Mouse (Mus musculus) left cerebral cortex, postnatal 25 days (tissue): Measurements from ENCODE around the gene Ntpcr. TPM values are rescaled to one million over a fixed set of nuclear protein-coding genes. Genes with fewer than 3 reads are reported as not detected.

ENCODE experiments used
- DNase-seq, 2 experiments: peaks; one replicate each; pipeline ENCODE4 v3.0.0; 2022; ENCODE audit warnings: low spot score in 2 of 2, mixed read lengths in 1 of 2
- intact Hi-C: fragments of 180-260 bp; cut with DNase I; formaldehyde crosslinking; loops from one replicate; pipeline ENCODE4 v1.15.1; 2025
- total RNA-seq, 2 experiments: library from RNA; stranded (reverse); gene quantifications; 2 replicates each; pipeline ENCODE4 v1.2.3; 2021

Gene Ntpcr
- total RNA-seq: 10 to 100 TPM; 23.8 to 25.2 TPM

GRCm38 (mm10) chr8:125729746-125730145 is at the start of gene Ntpcr:
Gene Ntpcr, plus strand, starts transcription at chr8:125729963.
- intact Hi-C loops: loop anchor here (5.0 kb wide), 1 partner anchor 157 kb away; no protein-coding TSS in a partner anchor
- no peak for DNase-seq

GRCm38 (mm10) chr8:125680851-125681408 is 48.8 kb upstream of the Ntpcr start:
- intact Hi-C loops: no loop called here
- DNase-seq: no peak

GRCm38 (mm10) chr8:125685216-125685760 is 44.5 kb upstream of the Ntpcr start:
- no peak for DNase-seq
- intact Hi-C loops: no loop called here

DNA sequence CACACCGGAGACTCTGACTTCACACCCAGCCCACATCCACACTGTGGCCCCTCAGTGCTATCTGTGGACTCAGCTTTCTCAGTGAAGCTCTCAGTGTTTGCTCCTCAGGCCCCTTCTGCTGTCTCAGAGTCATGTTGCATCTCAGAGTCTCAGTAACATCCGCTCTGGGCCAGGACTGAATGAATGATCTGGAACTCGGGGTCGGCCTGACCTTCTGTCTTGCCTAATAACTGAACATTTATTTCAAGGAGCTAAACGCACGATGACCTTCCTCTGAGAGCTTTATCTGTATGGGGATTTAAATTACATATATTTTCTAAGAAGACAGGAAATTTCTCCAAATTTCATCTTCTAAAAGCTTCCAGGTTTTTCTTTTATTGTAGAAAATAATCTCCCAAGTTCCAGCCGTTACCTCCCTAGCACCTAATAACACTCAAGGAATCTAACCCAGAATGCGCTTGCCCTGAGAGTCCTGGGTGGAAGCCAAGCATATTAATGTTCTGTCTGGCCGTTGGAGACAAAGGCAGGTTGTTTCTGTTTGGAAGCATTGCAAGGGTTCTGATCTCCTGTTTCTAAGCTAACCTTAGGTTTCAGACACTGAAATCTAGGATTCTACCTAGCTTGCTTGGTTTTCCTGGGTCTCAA is 43.4 kb upstream of the Ntpcr start:
- no peak for DNase-seq
- intact Hi-C loops: no loop called here

GRCm38 (mm10) chr8:125690166-125690915 is 39.4 kb upstream of the Ntpcr start:
- intact Hi-C loops: no loop called here
- DNase-seq: no peak

- no peak for DNase-seq
- intact Hi-C loops: no loop called here
Observed at GRCm38 (mm10) chr8:125690961-125691360, 38.8 kb upstream of the Ntpcr start.

- no peak for DNase-seq
- intact Hi-C loops: no loop called here
Observed at GRCm38 (mm10) chr8:125692447-125692846, 37.3 kb upstream of the Ntpcr start.

GRCm38 (mm10) chr8:125693197-125693596 is 36.6 kb upstream of the Ntpcr start:
- intact Hi-C loops: no loop called here
- no peak for DNase-seq

GRCm38 (mm10) chr8:125695951-125696350 is 33.8 kb upstream of the Ntpcr start:
- intact Hi-C loops: no loop called here
- no peak for DNase-seq

- no peak for DNase-seq
- intact Hi-C loops: no loop called here
Observed at GRCm38 (mm10) chr8:125699391-125700025, 30.3 kb upstream of the Ntpcr start.

- intact Hi-C loops: no loop called here
- no peak for DNase-seq
Observed at GRCm38 (mm10) chr8:125700407-125700806, 29.4 kb upstream of the Ntpcr start.

DNA sequence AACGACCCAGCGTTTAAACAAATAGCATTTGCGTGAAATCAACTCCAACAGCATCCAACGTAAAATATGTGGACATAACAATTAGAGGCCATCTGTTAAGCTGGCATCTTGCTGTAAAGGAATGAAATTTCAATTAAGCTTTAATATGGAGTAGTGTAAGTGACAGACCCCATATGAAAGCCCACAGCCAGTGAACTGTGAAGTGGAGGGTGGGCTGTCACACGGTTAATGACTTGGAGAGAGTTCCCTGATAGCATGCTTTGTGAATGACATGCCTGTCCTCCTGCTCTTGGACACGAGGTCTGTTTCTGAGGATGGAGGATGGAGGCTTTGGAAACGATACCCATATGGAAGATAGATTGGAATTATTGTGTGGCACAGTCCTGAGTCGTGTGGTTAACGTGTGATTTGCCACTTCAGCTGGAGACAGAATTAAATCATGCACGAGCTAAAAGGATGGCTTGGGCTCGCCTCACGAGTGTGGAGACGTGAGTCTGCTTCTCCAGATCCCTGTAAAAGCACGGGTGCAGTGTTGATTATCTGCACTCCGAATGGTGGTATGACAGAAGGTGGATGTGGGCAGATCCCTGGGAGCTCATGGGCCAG is 26.8 kb upstream of the Ntpcr start:
- intact Hi-C loops: no loop called here
- DNase-seq: no peak

DNA sequence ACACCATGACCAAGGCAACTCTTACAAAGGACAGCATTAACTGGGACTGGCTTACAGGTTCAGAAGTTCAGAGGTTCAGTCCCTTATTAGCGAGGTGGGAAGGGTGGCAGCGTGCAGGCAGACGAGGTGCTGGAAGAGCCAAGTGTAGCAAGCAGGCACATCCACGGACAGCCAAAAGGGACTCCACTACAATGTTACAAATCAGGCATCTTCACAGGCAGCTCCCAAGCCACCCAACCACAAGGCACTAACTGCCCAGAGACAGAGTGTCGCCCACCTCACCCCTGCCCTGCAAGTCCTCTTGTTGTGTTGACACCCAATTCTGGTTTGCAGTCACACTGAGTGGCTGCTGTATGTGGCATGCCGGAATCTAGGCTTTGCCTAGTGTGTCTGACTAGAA is 25.3 kb upstream of the Ntpcr start:
- intact Hi-C loops: no loop called here
- DNase-seq: no peak

DNA sequence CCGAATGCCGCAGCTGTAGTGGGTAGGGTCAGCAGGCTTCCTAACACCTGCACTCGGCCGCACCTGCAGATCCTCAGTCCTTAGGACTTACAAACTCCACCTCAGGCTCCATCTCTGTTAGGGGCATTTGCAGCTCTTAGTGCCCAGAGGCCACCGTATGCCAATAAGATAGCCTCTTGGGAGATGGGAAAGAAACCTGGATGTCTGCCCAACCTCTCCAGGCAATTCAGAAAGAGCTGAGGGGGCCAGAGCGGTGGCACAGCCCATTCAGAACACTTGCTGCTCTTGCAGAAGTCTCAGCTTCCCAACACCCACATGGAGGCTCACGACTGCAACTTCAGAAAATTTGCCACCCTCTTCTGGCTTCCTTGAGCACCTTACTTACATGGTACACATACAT is 23.9 kb upstream of the Ntpcr start:
- no peak for DNase-seq
- intact Hi-C loops: no loop called here

GRCm38 (mm10) chr8:125709171-125709570 is 20.6 kb upstream of the Ntpcr start:
- no peak for DNase-seq

DNA sequence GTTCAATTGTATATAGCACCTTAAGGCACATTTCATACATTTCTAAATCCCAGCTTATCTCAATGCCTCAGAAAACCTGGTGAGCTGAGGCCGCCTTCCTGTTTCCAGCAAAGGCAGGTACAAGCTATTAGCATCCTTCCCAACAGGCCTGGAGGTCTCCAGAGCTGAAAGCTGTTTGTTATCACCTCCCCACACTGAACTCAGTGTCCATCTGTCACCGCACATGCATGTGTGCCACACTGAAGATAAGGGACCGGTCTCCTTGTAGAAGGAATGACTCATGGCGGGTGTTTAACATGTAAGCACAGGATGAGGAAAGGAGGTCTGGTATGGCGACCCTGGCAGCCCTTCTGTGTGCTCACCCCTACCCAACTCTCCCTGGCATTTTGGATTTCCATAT is 18.2 kb upstream of the Ntpcr start:
- DNase-seq: no peak
- intact Hi-C loops: no loop called here

More at GRCm38 (mm10) chr8:125709171-125709570, 20.6 kb upstream of the Ntpcr start:
- intact Hi-C loops: no loop called here

- no peak for DNase-seq
- intact Hi-C loops: no loop called here
Observed at GRCm38 (mm10) chr8:125716211-125716610, 13.6 kb upstream of the Ntpcr start.

GRCm38 (mm10) chr8:125716613-125717012 is 13.2 kb upstream of the Ntpcr start:
- DNase-seq: no peak
- intact Hi-C loops: no loop called here

- intact Hi-C loops: no loop called here
- DNase-seq: no peak
Observed at GRCm38 (mm10) chr8:125718914-125719313, 10.8 kb upstream of the Ntpcr start.

DNA sequence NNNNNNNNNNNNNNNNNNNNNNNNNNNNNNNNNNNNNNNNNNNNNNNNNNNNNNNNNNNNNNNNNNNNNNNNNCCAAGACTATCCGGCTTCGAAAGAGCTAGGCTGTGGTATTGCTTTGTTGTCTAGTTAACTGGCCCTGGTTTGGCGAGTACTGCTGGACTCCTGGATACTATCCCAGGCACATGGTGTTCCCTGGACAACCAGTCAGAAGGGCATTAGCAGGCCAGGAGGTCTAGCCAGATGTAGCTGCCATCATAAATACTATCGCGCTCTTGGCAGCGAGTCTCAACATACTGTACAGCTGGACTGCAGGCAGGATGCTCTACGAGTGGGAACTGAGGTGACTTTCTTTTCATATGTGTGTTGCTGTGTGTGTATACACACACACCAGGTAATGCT is 7.1 kb upstream of the Ntpcr start:
- DNase-seq: no peak
- intact Hi-C loops: no loop called here
